Mouse (Mus musculus) neural tube, embryonic 15.5 days (tissue): ENCODE results near the gene H6pd. TPM values are rescaled to one million over a fixed set of nuclear protein-coding genes. Genes with fewer than 3 reads are reported as not detected.
A peak's percentile ranks its signal among the peaks of the same experiment; 100 is the strongest.

Source experiments
- ATAC-seq: fragments of 200-750 bp; cut with Nextera tagmentation; 2 replicates; pipeline ENCODE4 v1.8.0; 2017; ENCODE audit warnings: mild to moderate bottlenecking, moderate TSS enrichment, moderate library complexity; ENCODE audit not compliant: low FRiP score
- H3K27ac ChIP-seq: fragments of 300-500 bp; sonication (generic); replicated peaks from 2 replicates; pipeline ENCODE4 v1.5.1; 2015; ENCODE audit warnings: mild to moderate bottlenecking, inconsistent platforms
- H3K27me3 ChIP-seq: fragments of 300-500 bp; sonication (generic); replicated peaks from 2 replicates; pipeline ENCODE4 v1.6.1; 2015; ENCODE audit warnings: inconsistent platforms
- H3K36me3 ChIP-seq: fragments of 300-500 bp; sonication (generic); 2 replicates; pipeline ENCODE4 v1.6.1; 2015; ENCODE audit warnings: inconsistent platforms
- H3K4me1 ChIP-seq: fragments of 300-500 bp; sonication (generic); 2 replicates; pipeline ENCODE4 v1.6.1; 2015; ENCODE audit warnings: inconsistent platforms
- H3K4me2 ChIP-seq: fragments of 300-500 bp; sonication (generic); 2 replicates; pipeline ENCODE4 v1.6.1; 2015; ENCODE audit warnings: inconsistent platforms, mild to moderate bottlenecking, moderate library complexity
- H3K4me3 ChIP-seq: fragments of 300-500 bp; sonication (generic); replicated peaks from 2 replicates; pipeline ENCODE4 v1.5.1; 2015; ENCODE audit warnings: mild to moderate bottlenecking, inconsistent platforms
- H3K9ac ChIP-seq: fragments of 300-500 bp; sonication (generic); replicated peaks from 2 replicates; pipeline ENCODE4 v1.6.1; 2015; ENCODE audit warnings: mild to moderate bottlenecking, inconsistent platforms
- H3K9me3 ChIP-seq: fragments of 300-500 bp; sonication (generic); replicated peaks from 2 replicates; pipeline ENCODE4 v1.6.1; 2016; ENCODE audit warnings: inconsistent platforms
- WGBS: fragments of 180-500 bp; shearing (Covaris S2); methylation state at CpG from one replicate; pipeline ENCODE4 v1.1.7; 2015; ENCODE audit warnings: mixed read lengths; 5-methylcytosine and 5-hydroxymethylcytosine counted together
- polyA plus RNA-seq: library from polyadenylated mRNA; unstranded; fragments of >200 nt; fragmentation: Nextera tagmentation; extraction: Ambion mirVana; gene quantifications from 2 replicates; pipeline ENCODE4 v1.2.1, GENCODE M21; 2015

The H6pd gene
- polyA plus RNA-seq, 1 experiment from 2014 or later: 3.3 TPM

- Histone ChIP-seq H3K4me3 (no peak overlapping the region), H3K36me3 (no peaks in the 10 kb centered on the region), H3K27me3 (peaks cover 6% of the 10 kb centered on the region), H3K9ac (no peak overlapping the region), H3K4me2 (no peak overlapping the region), H3K27ac (no peak overlapping the region), H3K9me3 (no peaks in the 10 kb centered on the region), H3K4me1 (peaks cover 57% of the 10 kb centered on the region)
- no peak for ATAC-seq
- 88% methylated on average over 13 of the region's 13 CpGs for WGBS
These were observed 57.6 kb downstream of the H6pd start for GRCm38 (mm10) chr4:149951201-149951600.

- 44% methylated on average over 13 of the region's 13 CpGs for WGBS
- no peak for ATAC-seq
- H3K4me2 ChIP-seq: no peak overlapping the region
- H3K9me3 ChIP-seq: no peaks in the 10 kb centered on the region
- no peak overlapping the region for H3K9ac ChIP-seq
- H3K27me3 ChIP-seq: no peaks in the 10 kb centered on the region
- no peak overlapping the region for H3K27ac ChIP-seq
- no peak overlapping the region for H3K4me3 ChIP-seq
- H3K4me1 ChIP-seq: peaks cover 59% of the 10 kb centered on the region
- no peaks in the 10 kb centered on the region for H3K36me3 ChIP-seq
These were observed 59.1 kb downstream of the H6pd start for GRCm38 (mm10) chr4:149949691-149950090.

GRCm38 (mm10) chr4:149948119-149948518 lies 60.7 kb downstream of the H6pd start:
- Histone ChIP-seq H3K4me3 (no peak overlapping the region), H3K4me1 (peaks cover 60% of the 10 kb centered on the region), H3K4me2 (no peak overlapping the region), H3K9ac (no peak overlapping the region), H3K9me3 (no peaks in the 10 kb centered on the region), H3K36me3 (no peaks in the 10 kb centered on the region), H3K27me3 (no peaks in the 10 kb centered on the region), H3K27ac (no peak overlapping the region)
- WGBS: 90% methylated on average over 5 of the region's 5 CpGs
- ATAC-seq: no peak

GRCm38 (mm10) chr4:149947396-149947795 lies 61.4 kb downstream of the H6pd start:
- H3K27me3 ChIP-seq: no peaks in the 10 kb centered on the region

GRCm38 (mm10) chr4:149945194-149945593 lies 63.6 kb downstream of the H6pd start:
- no peaks in the 10 kb centered on the region for H3K9me3 ChIP-seq
- H3K9ac ChIP-seq: no peak overlapping the region
- H3K36me3 ChIP-seq: no peaks in the 10 kb centered on the region
- H3K4me2 ChIP-seq: peak overlapping the region; percentile 11; the same call in 1 of the 2 replicates
- no peaks in the 10 kb centered on the region for H3K27me3 ChIP-seq
- no peak overlapping the region; the same call in 1 of the 2 replicates for H3K27ac ChIP-seq
- 24% methylated on average over 9 of the region's 9 CpGs for WGBS
- H3K4me1 ChIP-seq: peaks cover 55% of the 10 kb centered on the region
- no peak overlapping the region for H3K4me3 ChIP-seq
- ATAC-seq: peak; percentile 26; the same call in 1 of the 2 replicates

More at GRCm38 (mm10) chr4:149947396-149947795, 61.4 kb downstream of the H6pd start:
- WGBS: 80% methylated on average over 5 of the region's 5 CpGs
- H3K4me2 ChIP-seq: no peak overlapping the region
- no peaks in the 10 kb centered on the region for H3K36me3 ChIP-seq
- H3K4me3 ChIP-seq: no peak overlapping the region
- no peak overlapping the region for H3K27ac ChIP-seq
- no peak overlapping the region for H3K9ac ChIP-seq
- no peaks in the 10 kb centered on the region for H3K9me3 ChIP-seq
- ATAC-seq: no peak
- peaks cover 59% of the 10 kb centered on the region for H3K4me1 ChIP-seq

GRCm38 (mm10) chr4:149944214-149944613 lies 64.6 kb downstream of the H6pd start:
- Histone ChIP-seq H3K4me1 (peaks cover 46% of the 10 kb centered on the region), H3K4me3 (no peak overlapping the region), H3K27ac (no peak overlapping the region), H3K9ac (no peak overlapping the region), H3K27me3 (no peaks in the 10 kb centered on the region), H3K4me2 (no peak overlapping the region), H3K9me3 (no peaks in the 10 kb centered on the region), H3K36me3 (no peaks in the 10 kb centered on the region)
- no peak for ATAC-seq
- 27% methylated on average over 12 of the region's 12 CpGs for WGBS

- WGBS: 45% methylated on average over 10 of the region's 10 CpGs
- Histone ChIP-seq H3K4me1 (peaks cover 45% of the 10 kb centered on the region), H3K9me3 (no peaks in the 10 kb centered on the region), H3K27me3 (no peaks in the 10 kb centered on the region), H3K9ac (no peak overlapping the region), H3K36me3 (no peaks in the 10 kb centered on the region), H3K4me3 (no peak overlapping the region), H3K27ac (no peak overlapping the region), H3K4me2 (no peak overlapping the region)
- ATAC-seq: no peak
These were observed 65.7 kb downstream of the H6pd start for GRCm38 (mm10) chr4:149942831-149943741.

- WGBS: 84% methylated on average over 17 of the region's 18 CpGs
- no peaks in the 10 kb centered on the region for H3K36me3 ChIP-seq
- H3K27me3 ChIP-seq: no peaks in the 10 kb centered on the region
- no peak overlapping the region for H3K4me3 ChIP-seq
- H3K9me3 ChIP-seq: no peaks in the 10 kb centered on the region
- peaks cover 41% of the 10 kb centered on the region for H3K4me1 ChIP-seq
- no peak for ATAC-seq
- no peak overlapping the region for H3K9ac ChIP-seq
- no peak overlapping the region for H3K27ac ChIP-seq
- no peak overlapping the region for H3K4me2 ChIP-seq
These were observed 67.6 kb downstream of the H6pd start for GRCm38 (mm10) chr4:149941067-149941755.

- Histone ChIP-seq H3K4me3 (no peak overlapping the region), H3K27me3 (no peaks in the 10 kb centered on the region), H3K4me1 (peaks cover 16% of the 10 kb centered on the region), H3K9me3 (no peaks in the 10 kb centered on the region), H3K27ac (no peak overlapping the region), H3K9ac (no peak overlapping the region), H3K4me2 (no peak overlapping the region), H3K36me3 (no peaks in the 10 kb centered on the region)
- WGBS: 75% methylated on average over 8 of the region's 8 CpGs
- ATAC-seq: no peak
These were observed 70.1 kb downstream of the H6pd start for GRCm38 (mm10) chr4:149938701-149939100.

- H3K36me3 ChIP-seq: no peaks in the 10 kb centered on the region
- no peaks in the 10 kb centered on the region for H3K9me3 ChIP-seq
- H3K4me1 ChIP-seq: 0 out of 2 replicates have a peak, but pooled peaks cover 4% of the 10 kb centered on the region
- no peak overlapping the region for H3K27ac ChIP-seq
- no peaks in the 10 kb centered on the region for H3K27me3 ChIP-seq
- no peak overlapping the region for H3K4me2 ChIP-seq
- no peak for ATAC-seq
- no peak overlapping the region for H3K9ac ChIP-seq
- WGBS: 51% methylated on average over 5 of the region's 5 CpGs
- no peak overlapping the region for H3K4me3 ChIP-seq
These were observed 71.9 kb downstream of the H6pd start for GRCm38 (mm10) chr4:149936921-149937320.

GRCm38 (mm10) chr4:149935470-149935869 lies 73.4 kb downstream of the H6pd start:
- Histone ChIP-seq H3K27ac (no peak overlapping the region), H3K4me1 (0 out of 2 replicates have a peak, but pooled peaks cover 4% of the 10 kb centered on the region), H3K9me3 (no peaks in the 10 kb centered on the region), H3K4me3 (no peak overlapping the region), H3K36me3 (no peaks in the 10 kb centered on the region), H3K4me2 (no peak overlapping the region), H3K9ac (no peak overlapping the region), H3K27me3 (no peaks in the 10 kb centered on the region)
- no peak for ATAC-seq
- 86% methylated on average over 6 of the region's 6 CpGs for WGBS
